Mouse (Mus musculus): ENCODE results near the gene Tmem199. TPM values are rescaled to one million over a fixed set of nuclear protein-coding genes. Genes with fewer than 3 reads are reported as not detected.

Tmem199 gene
- polyA plus RNA-seq, 1 experiment, result not detected

DNA sequence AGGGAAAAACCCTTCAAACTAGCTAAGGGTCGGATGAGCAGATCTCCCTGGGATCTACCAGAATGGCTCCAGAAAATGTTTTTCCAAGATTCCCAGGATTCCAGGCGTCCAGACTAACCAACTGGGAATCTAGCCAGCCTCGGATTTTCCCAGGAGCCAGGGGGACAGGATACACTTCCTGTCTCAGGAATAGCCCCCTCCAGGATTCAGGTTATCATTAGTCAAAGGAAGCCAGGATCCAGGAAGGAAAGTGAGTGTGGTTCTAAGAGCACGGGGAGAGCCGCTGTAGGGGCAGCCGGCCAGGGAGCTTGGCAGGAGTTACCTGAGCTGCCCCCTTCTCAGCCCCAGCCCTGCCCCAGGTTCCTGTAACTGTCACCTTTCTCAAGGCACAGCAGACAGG is 19.1 kb upstream of the Tmem199 start:
- H3K4me1 ChIP-seq (ENCODE audit: control insufficient read depth, insufficient read depth, low read length), result no peaks in the 10 kb centered on the region
- no peak overlapping the region for H3K27ac ChIP-seq (ENCODE audit: insufficient read depth, low read depth, low read length)
- 73% methylated on average over 6 of the region's 6 CpGs for WGBS
- H3K4me3 ChIP-seq (ENCODE audit: insufficient read depth, low read depth, low read length), result no peak overlapping the region
- TF ChIP-seq CTCF (IDR thresholded peaks at IDR 0.05; ENCODE audit: insufficient read depth, low read depth, low read length) (no peak), POLR2A (IDR thresholded peaks at IDR 0.05; ENCODE audit: insufficient read depth, low read depth, low read length) (no peak)

DNA sequence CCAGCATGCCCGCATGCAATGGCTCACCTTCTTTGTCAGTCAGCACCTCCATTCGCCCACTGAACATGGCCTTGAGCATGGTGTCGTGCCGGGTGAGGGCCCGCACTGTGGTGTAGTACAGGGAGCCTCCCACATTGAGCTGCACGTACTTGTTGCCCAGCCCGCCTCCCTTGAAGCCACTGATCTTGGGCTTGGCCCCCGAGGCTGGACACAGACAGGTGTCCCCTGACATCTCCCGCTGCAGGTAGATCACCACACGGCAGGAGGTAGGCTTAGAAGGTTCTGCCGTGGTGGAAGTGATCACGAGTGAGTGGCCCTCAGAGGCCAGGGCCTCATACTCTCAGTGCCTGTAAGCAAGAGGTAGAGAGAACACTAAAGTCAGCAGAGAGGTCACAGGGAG is 18.0 kb upstream of the Tmem199 start:
- WGBS, result 92% methylated on average over 12 of the region's 12 CpGs

DNA sequence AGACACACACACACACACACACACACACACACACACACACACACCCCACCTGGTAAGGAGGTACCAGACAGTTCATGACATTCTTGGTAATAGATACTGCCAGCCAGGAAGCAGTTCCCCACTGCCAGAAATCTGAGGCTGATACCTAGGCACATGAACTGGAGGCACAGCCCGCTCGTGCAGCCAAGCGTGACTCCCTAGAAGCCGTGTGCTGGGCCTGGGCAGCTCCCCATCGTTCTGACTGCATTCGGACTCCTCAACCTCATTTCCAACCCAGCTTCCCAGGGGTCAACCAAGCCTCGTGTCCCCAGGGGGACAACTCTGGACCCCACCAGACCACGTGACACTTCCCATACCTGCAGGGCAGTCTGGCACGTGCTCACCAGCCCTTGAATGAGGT is 16.7 kb upstream of the Tmem199 start:
- TF ChIP-seq CTCF (IDR thresholded peaks at IDR 0.05; ENCODE audit: insufficient read depth, low read depth, low read length) (no peak), POLR2A (IDR thresholded peaks at IDR 0.05; ENCODE audit: insufficient read depth, low read depth, low read length) (no peak)

More for the DNA sequence above, 18.0 kb upstream of the Tmem199 start:
- TF ChIP-seq POLR2A (IDR thresholded peaks at IDR 0.05; ENCODE audit: insufficient read depth, low read depth, low read length) (no peak), CTCF (IDR thresholded peaks at IDR 0.05; ENCODE audit: insufficient read depth, low read depth, low read length) (no peak)
- H3K4me1 ChIP-seq (ENCODE audit: control insufficient read depth, insufficient read depth, low read length), result no peaks in the 10 kb centered on the region
- no peak overlapping the region for H3K27ac ChIP-seq (ENCODE audit: insufficient read depth, low read depth, low read length)
- no peak overlapping the region for H3K4me3 ChIP-seq (ENCODE audit: insufficient read depth, low read depth, low read length)

DNA sequence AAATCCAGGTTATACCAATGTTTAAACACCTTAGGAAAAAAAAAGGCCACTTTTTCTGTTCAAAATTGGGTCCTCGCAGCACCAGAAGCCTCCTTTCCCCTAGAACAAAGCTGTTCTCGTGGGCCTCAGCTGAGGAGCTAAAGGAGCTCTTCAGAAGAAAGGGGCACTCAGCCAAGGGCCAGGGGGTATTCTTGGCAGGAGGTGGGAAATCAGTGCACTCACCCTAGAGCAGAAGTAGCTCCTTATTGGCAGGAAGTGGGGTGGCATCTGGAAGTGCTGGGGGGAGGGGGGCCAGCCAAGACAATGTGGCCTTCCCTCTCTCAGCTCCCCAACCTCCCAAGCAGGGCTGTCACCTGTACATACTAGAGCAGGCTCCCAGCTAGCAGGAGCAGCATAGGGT is 12.9 kb upstream of the Tmem199 start:
- no peaks in the 10 kb centered on the region for H3K4me1 ChIP-seq (ENCODE audit: control insufficient read depth, insufficient read depth, low read length)
- 22% methylated on average over 2 of the region's 2 CpGs for WGBS
- H3K4me3 ChIP-seq (ENCODE audit: insufficient read depth, low read depth, low read length), result no peak overlapping the region
- no peak for TF ChIP-seq POLR2A (IDR thresholded peaks at IDR 0.05; ENCODE audit: insufficient read depth, low read depth, low read length)
- no peak for TF ChIP-seq CTCF (IDR thresholded peaks at IDR 0.05; ENCODE audit: insufficient read depth, low read depth, low read length)
- H3K27ac ChIP-seq (ENCODE audit: insufficient read depth, low read depth, low read length), result no peak overlapping the region

More for the DNA sequence above, 16.7 kb upstream of the Tmem199 start:
- Histone ChIP-seq H3K27ac (ENCODE audit: insufficient read depth, low read depth, low read length) (no peak overlapping the region), H3K4me1 (ENCODE audit: control insufficient read depth, insufficient read depth, low read length) (no peaks in the 10 kb centered on the region), H3K4me3 (ENCODE audit: insufficient read depth, low read depth, low read length) (no peak overlapping the region)
- WGBS, result 85% methylated on average over 9 of the region's 9 CpGs

DNA sequence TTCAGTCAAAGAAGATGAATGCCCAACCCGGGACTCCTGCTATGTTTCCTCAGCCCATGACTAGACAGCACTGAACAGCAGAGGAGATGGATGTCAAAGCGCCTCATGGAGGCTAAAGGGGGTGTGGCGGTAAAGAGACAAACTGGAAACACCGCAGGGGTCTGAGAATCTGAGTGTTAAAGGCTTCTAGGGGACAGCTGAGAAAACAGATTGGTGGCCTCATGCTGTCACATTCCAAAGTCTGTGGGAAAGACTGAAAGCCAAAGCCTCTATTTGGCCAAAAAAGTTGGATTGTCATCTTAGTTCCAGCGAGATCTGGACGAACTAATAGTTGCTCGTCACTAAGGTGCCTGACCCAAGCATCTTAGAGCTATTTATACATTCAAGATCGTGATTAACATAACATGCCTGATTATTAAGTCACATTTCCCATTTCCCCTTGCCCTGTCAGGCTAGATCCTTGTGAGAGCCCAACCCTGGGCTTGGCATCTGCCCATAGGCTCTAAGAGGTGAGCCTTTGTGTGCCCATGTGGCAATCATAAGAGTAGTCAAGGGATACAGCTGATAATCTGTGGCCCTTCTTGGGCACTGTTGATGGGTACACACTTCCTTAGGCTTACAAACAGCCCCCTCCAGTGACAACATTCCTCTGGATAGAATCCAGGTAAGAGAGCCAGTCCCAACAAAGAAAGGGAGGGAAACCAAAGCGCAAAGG is 11.4 kb upstream of the Tmem199 start:
- Histone ChIP-seq H3K4me3 (ENCODE audit: insufficient read depth, low read depth, low read length) (no peak overlapping the region), H3K27ac (ENCODE audit: insufficient read depth, low read depth, low read length) (no peak overlapping the region; the same call in 1 of the 2 replicates), H3K4me1 (ENCODE audit: control insufficient read depth, insufficient read depth, low read length) (no peaks in the 10 kb centered on the region)
- 73% methylated on average over 9 of the region's 9 CpGs for WGBS
- TF ChIP-seq CTCF (IDR thresholded peaks at IDR 0.05; ENCODE audit: insufficient read depth, low read depth, low read length), result no peak
- TF ChIP-seq POLR2A (IDR thresholded peaks at IDR 0.05; ENCODE audit: insufficient read depth, low read depth, low read length), result no peak

DNA sequence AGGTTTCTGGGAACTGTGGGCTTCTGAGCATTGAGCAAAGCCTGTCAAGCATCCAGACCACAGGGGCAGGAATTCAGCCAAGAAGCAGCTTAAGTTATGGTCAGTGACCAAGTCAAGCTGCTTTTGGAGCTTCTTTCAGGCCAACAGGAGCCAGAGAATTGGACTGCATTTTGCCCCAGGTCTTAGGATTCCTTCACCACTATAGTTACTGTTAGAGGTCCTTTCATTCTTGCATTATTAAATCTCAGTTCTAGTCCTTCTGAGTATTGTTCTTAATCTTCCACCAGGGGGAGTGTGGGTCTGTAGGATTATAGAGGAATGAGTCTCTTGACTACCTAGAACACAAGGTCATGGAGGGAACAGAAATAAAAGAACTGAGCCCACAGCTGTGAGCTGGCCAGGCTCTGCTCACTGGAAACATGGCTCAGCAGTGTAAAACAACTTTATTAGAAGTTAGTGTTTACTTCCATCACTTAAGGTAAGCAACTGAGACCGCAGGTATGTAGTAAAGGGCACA is 10.6 kb upstream of the Tmem199 start:
- TF ChIP-seq POLR2A (IDR thresholded peaks at IDR 0.05; ENCODE audit: insufficient read depth, low read depth, low read length), result no peak
- no peak for TF ChIP-seq CTCF (IDR thresholded peaks at IDR 0.05; ENCODE audit: insufficient read depth, low read depth, low read length)
- Histone ChIP-seq H3K27ac (ENCODE audit: insufficient read depth, low read depth, low read length) (0 out of 2 replicates have a peak overlapping the region, but pooled peaks have one; percentile 32), H3K4me3 (ENCODE audit: insufficient read depth, low read depth, low read length) (no peak overlapping the region), H3K4me1 (ENCODE audit: control insufficient read depth, insufficient read depth, low read length) (no peaks in the 10 kb centered on the region)
- WGBS, result 100% methylated on average over 1 of the region's 1 CpGs

DNA sequence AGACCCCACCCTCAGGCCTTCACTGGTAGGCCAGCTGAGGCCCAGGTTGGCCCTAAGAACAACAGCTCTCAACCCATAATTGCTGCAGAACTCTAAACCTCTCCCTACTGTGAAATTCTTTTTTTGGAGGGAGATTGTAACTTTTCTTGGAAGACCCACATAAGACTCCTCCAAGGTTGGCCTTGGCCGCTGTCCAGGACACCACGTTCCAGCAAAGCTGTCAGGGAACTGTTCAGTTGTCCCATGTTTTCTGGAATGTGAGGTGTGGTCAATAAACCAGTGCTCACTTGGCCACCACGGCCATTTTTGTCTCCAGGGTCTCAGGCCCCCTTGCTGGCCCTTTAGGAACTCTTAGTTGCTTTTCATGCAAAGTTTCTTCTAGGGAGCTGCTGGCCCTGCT is 9.9 kb upstream of the Tmem199 start:
- Histone ChIP-seq H3K4me3 (ENCODE audit: insufficient read depth, low read depth, low read length) (no peak overlapping the region), H3K27ac (ENCODE audit: insufficient read depth, low read depth, low read length) (0 out of 2 replicates have a peak overlapping the region, but pooled peaks have one; percentile 32), H3K4me1 (ENCODE audit: control insufficient read depth, insufficient read depth, low read length) (no peaks in the 10 kb centered on the region)
- TF ChIP-seq POLR2A (IDR thresholded peaks at IDR 0.05; ENCODE audit: insufficient read depth, low read depth, low read length) (no peak), CTCF (IDR thresholded peaks at IDR 0.05; ENCODE audit: insufficient read depth, low read depth, low read length) (no peak)
- 80% methylated on average over 3 of the region's 3 CpGs for WGBS

DNA sequence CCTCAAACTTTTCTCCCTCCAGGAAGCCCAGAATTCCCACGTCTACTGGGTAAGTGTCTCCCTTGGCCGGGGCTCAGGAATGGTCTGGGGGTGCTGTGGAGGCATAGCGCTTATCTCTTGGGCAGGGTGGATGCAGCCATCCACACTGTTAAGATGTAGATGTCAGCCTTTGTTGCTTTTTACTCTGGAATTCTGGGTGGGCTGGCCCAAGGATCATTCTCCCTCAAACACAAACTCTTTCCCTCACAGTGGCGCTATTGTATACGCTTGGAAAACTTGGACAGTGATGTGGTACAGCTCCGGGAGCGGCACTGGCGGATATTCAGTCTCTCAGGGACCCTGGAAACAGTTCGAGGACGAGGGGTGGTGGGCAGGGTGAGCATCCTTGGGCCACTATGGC is 7.0 kb upstream of the Tmem199 start:
- 75% methylated on average over 10 of the region's 10 CpGs for WGBS
- Histone ChIP-seq H3K4me3 (ENCODE audit: insufficient read depth, low read depth, low read length) (no peak overlapping the region), H3K4me1 (ENCODE audit: control insufficient read depth, insufficient read depth, low read length) (no peaks in the 10 kb centered on the region), H3K27ac (ENCODE audit: insufficient read depth, low read depth, low read length) (no peak overlapping the region)
- TF ChIP-seq POLR2A (IDR thresholded peaks at IDR 0.05; ENCODE audit: insufficient read depth, low read depth, low read length) (no peak), CTCF (IDR thresholded peaks at IDR 0.05; ENCODE audit: insufficient read depth, low read depth, low read length) (no peak)

DNA sequence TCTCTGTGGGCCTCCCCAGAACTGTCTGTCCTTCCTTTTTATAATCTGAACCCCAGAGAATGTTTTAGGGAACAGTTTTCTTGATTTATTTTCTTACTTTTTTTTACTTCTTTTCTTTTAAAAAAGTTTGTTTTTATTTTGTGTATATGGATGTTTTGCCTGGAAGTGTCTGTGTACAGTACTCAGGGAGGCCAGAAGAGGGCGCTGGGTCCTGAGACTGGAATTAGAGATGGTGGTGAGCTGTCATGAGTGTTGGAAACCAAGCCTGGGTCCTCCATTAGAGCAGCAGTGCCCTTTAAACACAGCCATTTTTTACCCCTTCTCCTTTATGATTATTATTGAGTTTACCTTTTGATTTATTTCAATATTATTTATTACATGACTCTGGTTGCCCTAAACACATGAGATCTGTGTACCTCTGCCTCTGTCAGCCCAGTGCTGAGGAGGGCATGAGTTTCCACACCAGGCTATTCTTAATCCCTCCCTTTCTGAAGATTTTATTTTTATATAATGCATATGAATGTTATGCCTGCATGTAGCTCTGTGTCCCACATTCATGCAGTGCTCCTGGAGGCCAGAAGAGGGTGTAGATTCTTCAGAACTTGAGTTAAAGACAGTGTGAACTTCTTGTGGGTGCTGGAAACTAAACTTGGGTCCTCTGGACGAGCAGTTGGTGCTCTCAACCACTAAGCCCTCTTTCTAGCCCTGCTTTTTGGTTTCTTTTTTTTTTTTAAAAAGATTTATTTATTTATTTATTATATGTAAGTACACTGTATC is 3.8 kb upstream of the Tmem199 start:
- Histone ChIP-seq H3K4me1 (ENCODE audit: control insufficient read depth, insufficient read depth, low read length) (no peaks in the 10 kb centered on the region), H3K4me3 (ENCODE audit: insufficient read depth, low read depth, low read length) (no peak overlapping the region), H3K27ac (ENCODE audit: insufficient read depth, low read depth, low read length) (no peak overlapping the region)
- TF ChIP-seq POLR2A (IDR thresholded peaks at IDR 0.05; ENCODE audit: insufficient read depth, low read depth, low read length), result no peak
- TF ChIP-seq CTCF (IDR thresholded peaks at IDR 0.05; ENCODE audit: insufficient read depth, low read depth, low read length), result no peak
- 67% methylated on average over 2 of the region's 2 CpGs for WGBS
